Mouse (Mus musculus): Measurements from ENCODE around the gene Fdxr.

Gene Fdxr

GRCm38 (mm10) chr11:115241402-115241801 lies 35.4 kb downstream of the Fdxr start:
- no peak for DNase-seq (ENCODE audit: low spot score)

- no peak for DNase-seq (ENCODE audit: low spot score)
Measured at GRCm38 (mm10) chr11:115236570-115236969, 40.3 kb downstream of the Fdxr start.

- DNase-seq (ENCODE audit: low spot score): no peak
Measured at GRCm38 (mm10) chr11:115234320-115235044, 42.4 kb downstream of the Fdxr start.

GRCm38 (mm10) chr11:115233526-115234290 lies 43.1 kb downstream of the Fdxr start:
- no peak for DNase-seq (ENCODE audit: low spot score)

- no peak for DNase-seq (ENCODE audit: low spot score)
Measured at GRCm38 (mm10) chr11:115232889-115233288, 44.0 kb downstream of the Fdxr start.

GRCm38 (mm10) chr11:115231924-115232323 lies 44.9 kb downstream of the Fdxr start:
- DNase-seq (ENCODE audit: low spot score): no peak

- no peak for DNase-seq (ENCODE audit: low spot score)
Measured at GRCm38 (mm10) chr11:115231168-115231915, 45.5 kb downstream of the Fdxr start.

GRCm38 (mm10) chr11:115229021-115229930 lies 47.6 kb downstream of the Fdxr start:
- DNase-seq (ENCODE audit: low spot score): no peak

- DNase-seq (ENCODE audit: low spot score): no peak
Measured at GRCm38 (mm10) chr11:115228430-115228829, 48.4 kb downstream of the Fdxr start.

GRCm38 (mm10) chr11:115227640-115228039 lies 49.2 kb downstream of the Fdxr start:
- DNase-seq (ENCODE audit: low spot score): no peak

- DNase-seq (ENCODE audit: low spot score): no peak
Measured at GRCm38 (mm10) chr11:115226811-115227491, 49.9 kb downstream of the Fdxr start.

GRCm38 (mm10) chr11:115225301-115225700 lies 51.5 kb downstream of the Fdxr start:
- no peak for DNase-seq (ENCODE audit: low spot score)

GRCm38 (mm10) chr11:115224889-115225288 lies 52.0 kb downstream of the Fdxr start:
- DNase-seq (ENCODE audit: low spot score): peak; percentile 57

GRCm38 (mm10) chr11:115223877-115224276 lies 53.0 kb downstream of the Fdxr start:
- no peak for DNase-seq (ENCODE audit: low spot score)

- no peak for DNase-seq (ENCODE audit: low spot score)
Measured at GRCm38 (mm10) chr11:115223451-115223850, 53.4 kb downstream of the Fdxr start.

- no peak for DNase-seq (ENCODE audit: low spot score)
Measured at GRCm38 (mm10) chr11:115222570-115222969, 54.3 kb downstream of the Fdxr start.

GRCm38 (mm10) chr11:115222077-115222476 lies 54.8 kb downstream of the Fdxr start:
- no peak for DNase-seq (ENCODE audit: low spot score)

- no peak for DNase-seq (ENCODE audit: low spot score)
Measured at GRCm38 (mm10) chr11:115219685-115220084, 57.2 kb downstream of the Fdxr start.

- DNase-seq (ENCODE audit: low spot score): no peak
Measured at GRCm38 (mm10) chr11:115219263-115219662, 57.6 kb downstream of the Fdxr start.
